Mouse (Mus musculus) E14TG2a.4 (cell line): ENCODE measurements at regions not wholly inside any gene's neighbourhood (a gene's known extent, or its start where the extent isn't known, plus 50 kb on each side); places are given as distances from the start of the nearest gene placed in this dataset.

Experiments used
- H3K27me3 ChIP-seq: 2 replicates; pipeline ENCODE4 v1.6.1; 2014; ENCODE audit warnings: low read length, control low read depth; ENCODE audit not compliant: insufficient read depth
- H3K36me3 ChIP-seq: 2 replicates; pipeline ENCODE4 v1.6.1; 2014; ENCODE audit warnings: low read length, control low read depth; ENCODE audit not compliant: insufficient read depth
- H3K4me1 ChIP-seq: replicated peaks from 2 replicates; pipeline ENCODE4 v1.6.1; 2014; ENCODE audit warnings: low read depth, low read length, control low read depth
- H3K4me3 ChIP-seq: replicated peaks from 2 replicates; pipeline ENCODE4 v1.5.1; 2014; ENCODE audit warnings: mild to moderate bottlenecking, low read length
- H3K9me3 ChIP-seq: 2 replicates; pipeline ENCODE4 v1.6.1; 2014; ENCODE audit warnings: low read length, control low read depth
- CTCF ChIP-seq: conservative IDR thresholded peaks from 2 replicates; pipeline ENCODE4 v1.5.1; 2014; ENCODE audit warnings: low read length
- NANOG ChIP-seq: IDR thresholded peaks from 2 replicates; pipeline ENCODE4 v1.6.1; 2014; ENCODE audit warnings: borderline replicate concordance, low read length, mixed read lengths
- POU5F1 ChIP-seq: IDR thresholded peaks from 2 replicates; pipeline ENCODE4 v1.6.1; 2014; ENCODE audit warnings: low read length, borderline replicate concordance

DNA sequence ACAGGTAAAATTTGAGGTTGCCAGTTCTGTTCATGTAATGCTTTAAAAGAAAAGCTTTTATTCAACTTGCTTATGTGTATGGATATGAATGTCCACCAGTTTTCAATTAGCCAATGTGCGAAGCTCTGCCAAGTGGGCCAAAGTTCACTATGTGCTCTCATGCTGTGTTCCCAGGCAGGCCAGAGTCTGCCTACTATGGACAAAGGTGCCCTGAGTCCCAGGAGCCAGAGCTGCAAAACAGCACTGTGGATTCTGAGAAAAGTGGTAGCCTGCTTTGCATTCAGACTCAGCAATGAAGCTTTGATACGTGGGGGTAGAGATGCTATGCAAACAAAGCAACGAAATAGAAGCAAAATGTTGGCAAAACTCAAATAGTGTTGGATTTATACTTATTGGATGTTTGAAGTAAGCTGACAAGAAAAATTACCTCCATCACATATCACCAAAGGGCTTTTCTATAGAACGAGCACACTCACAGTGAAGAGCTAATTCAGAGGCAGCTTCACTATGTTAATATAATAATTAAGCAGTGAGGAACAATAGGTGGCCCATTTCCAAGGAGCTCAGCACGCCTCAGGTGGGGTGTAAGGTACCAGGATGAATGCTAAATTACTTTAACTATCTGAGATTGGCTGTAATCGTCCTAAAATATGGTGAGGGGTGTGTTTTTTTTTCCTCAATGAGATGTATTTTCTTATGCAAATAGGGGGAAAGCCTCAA lies 318.2 kb upstream of the Zeb2 start:
- H3K9me3 ChIP-seq, result no peaks in the 10 kb centered on the region
- TF ChIP-seq POU5F1 (no peak), CTCF (no peak), NANOG (no peak)
- no peaks in the 10 kb centered on the region for H3K36me3 ChIP-seq
- H3K4me3 ChIP-seq, result no peak overlapping the region
- no peaks in the 10 kb centered on the region for H3K4me1 ChIP-seq
- no peaks in the 10 kb centered on the region for H3K27me3 ChIP-seq

- H3K9me3 ChIP-seq, result no peaks in the 10 kb centered on the region
Measured at GRCm38 (mm10) chr2:45434789-45435188, 317.6 kb upstream of the Zeb2 start.

DNA sequence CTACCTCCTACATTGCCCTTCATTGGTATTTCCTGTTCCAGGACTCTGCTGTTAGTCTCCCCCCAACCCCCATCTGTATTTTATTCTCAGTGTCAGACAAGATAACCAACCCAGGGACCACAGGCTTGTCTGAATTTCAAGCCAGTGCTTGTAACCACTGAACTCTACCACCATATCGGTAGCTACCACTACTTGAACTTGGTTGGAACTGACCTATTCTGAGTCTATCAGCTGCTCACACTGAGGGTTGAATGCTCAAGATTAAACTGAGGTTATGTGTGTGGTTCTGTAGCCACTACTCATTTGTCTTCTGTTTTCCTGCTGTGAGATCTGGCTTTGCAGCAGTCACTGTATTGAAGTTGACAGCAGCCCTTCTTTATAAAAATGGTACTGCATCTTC lies 317.0 kb upstream of the Zeb2 start:
- no peaks in the 10 kb centered on the region for H3K36me3 ChIP-seq
- TF ChIP-seq POU5F1 (no peak), NANOG (no peak), CTCF (no peak)
- no peaks in the 10 kb centered on the region for H3K4me1 ChIP-seq
- no peaks in the 10 kb centered on the region for H3K9me3 ChIP-seq
- no peaks in the 10 kb centered on the region for H3K27me3 ChIP-seq
- H3K4me3 ChIP-seq, result no peak overlapping the region

More at GRCm38 (mm10) chr2:45434789-45435188, 317.6 kb upstream of the Zeb2 start:
- no peaks in the 10 kb centered on the region for H3K36me3 ChIP-seq
- no peaks in the 10 kb centered on the region for H3K4me1 ChIP-seq
- TF ChIP-seq POU5F1 (no peak), NANOG (no peak), CTCF (no peak)
- H3K27me3 ChIP-seq, result no peaks in the 10 kb centered on the region
- H3K4me3 ChIP-seq, result no peak overlapping the region

DNA sequence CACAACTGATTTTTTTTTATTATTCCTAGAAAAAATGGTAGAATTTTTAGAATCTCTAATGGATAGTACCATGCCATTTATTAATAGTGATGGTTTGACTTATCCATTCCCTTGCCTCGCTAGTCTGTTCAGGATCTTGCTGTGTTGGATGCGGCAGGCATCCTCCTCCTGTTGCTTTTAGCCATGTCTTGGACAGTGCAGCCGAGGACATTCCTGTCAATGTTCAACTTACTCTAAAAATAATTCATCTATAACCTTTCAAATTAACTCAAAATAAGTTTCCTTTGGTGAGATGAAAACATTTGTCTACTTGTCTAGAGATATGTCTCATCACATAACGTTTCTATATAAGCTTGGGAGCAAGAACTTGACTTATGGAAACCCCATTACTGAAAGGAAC lies 314.2 kb upstream of the Zeb2 start:
- TF ChIP-seq NANOG, result no peak
- TF ChIP-seq CTCF, result no peak
- TF ChIP-seq POU5F1, result no peak
- Histone ChIP-seq H3K36me3 (no peaks in the 10 kb centered on the region), H3K4me3 (no peak overlapping the region), H3K27me3 (no peaks in the 10 kb centered on the region), H3K4me1 (no peaks in the 10 kb centered on the region), H3K9me3 (no peaks in the 10 kb centered on the region)

GRCm38 (mm10) chr2:45421774-45422173 lies 304.6 kb upstream of the Zeb2 start:
- Histone ChIP-seq H3K4me1 (no peaks in the 10 kb centered on the region), H3K27me3 (no peaks in the 10 kb centered on the region)

DNA sequence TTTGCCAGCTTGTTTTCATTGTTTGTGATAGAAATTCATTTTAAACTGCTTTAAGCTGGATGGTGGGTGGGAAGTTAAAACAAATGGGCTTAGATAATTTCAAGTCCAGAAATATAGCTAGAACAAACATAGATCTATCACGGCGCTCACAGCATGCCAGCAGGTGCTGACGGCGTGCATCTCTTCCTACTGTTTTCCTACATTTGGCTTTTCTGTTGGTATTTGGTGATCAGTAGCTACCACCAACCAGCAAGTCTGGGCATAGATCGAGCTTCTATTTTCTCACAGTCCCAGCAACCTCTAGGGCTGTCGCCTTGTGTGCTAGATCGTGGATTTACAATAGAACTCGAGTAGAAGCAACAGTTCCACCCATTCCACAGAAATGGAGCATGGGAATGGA lies 290.9 kb upstream of the Zeb2 start:
- H3K9me3 ChIP-seq, result no peaks in the 10 kb centered on the region

More at GRCm38 (mm10) chr2:45421774-45422173, 304.6 kb upstream of the Zeb2 start:
- Histone ChIP-seq H3K36me3 (no peaks in the 10 kb centered on the region), H3K9me3 (no peaks in the 10 kb centered on the region), H3K4me3 (no peak overlapping the region)
- TF ChIP-seq CTCF (no peak), NANOG (no peak), POU5F1 (no peak)

DNA sequence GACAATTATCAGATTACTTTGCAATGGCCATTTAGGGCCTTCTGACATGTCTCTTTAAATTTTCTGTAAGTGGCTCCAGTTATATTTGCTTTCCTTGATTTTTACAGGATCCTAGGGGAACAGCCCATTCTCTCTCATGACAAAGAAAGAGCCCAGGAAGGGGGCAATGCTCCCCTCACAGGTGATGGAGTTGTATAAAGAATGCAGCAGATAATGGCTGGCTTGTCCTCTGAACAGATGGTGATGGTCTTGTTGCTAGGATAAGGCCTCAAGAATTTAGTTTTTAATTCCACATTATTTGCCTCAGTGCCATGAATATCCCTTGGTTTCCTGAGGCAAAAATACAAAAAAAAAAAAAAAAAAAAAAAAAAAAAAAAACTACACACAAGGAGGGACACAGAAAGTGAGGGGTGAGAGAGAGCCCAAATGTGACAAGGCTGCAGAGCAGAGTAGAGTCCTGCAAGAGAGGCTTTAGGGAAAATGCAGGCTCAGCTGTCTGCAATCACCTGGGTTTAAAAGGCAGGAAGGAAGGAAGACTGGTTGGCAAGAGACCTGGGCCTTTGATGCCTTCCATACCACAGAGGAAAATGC lies 272.8 kb upstream of the Zeb2 start:
- Histone ChIP-seq H3K9me3 (no peaks in the 10 kb centered on the region), H3K4me3 (no peak overlapping the region), H3K4me1 (no peaks in the 10 kb centered on the region), H3K27me3 (no peaks in the 10 kb centered on the region), H3K36me3 (no peaks in the 10 kb centered on the region)
- TF ChIP-seq POU5F1, result no peak

More for the DNA sequence above, 290.9 kb upstream of the Zeb2 start:
- no peaks in the 10 kb centered on the region for H3K4me1 ChIP-seq
- no peaks in the 10 kb centered on the region for H3K27me3 ChIP-seq
- no peak overlapping the region for H3K4me3 ChIP-seq
- H3K36me3 ChIP-seq, result no peaks in the 10 kb centered on the region
- TF ChIP-seq CTCF (no peak), POU5F1 (no peak), NANOG (no peak)

DNA sequence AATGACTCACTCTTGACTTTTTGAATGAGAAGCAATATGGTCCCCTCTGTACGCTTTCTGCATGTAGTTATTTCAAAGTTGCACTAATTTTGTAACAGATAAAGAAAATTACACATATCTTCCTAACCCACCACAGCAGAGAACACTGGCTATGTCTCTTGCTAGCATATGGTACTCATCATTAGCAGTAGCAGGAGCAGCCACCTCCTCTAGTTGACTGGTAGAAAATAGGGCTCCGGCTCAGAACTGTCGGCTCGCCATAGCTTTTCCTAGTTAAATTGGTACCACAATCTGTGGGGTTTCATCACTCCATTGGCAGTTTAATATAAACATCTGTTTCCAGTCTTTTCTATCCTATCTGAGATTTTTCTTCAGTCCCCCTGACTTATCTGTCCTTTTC lies 254.1 kb upstream of the Zeb2 start:
- Histone ChIP-seq H3K27me3 (no peaks in the 10 kb centered on the region), H3K9me3 (no peaks in the 10 kb centered on the region), H3K36me3 (no peaks in the 10 kb centered on the region), H3K4me3 (no peak overlapping the region), H3K4me1 (no peaks in the 10 kb centered on the region)
- no peak for TF ChIP-seq CTCF
- no peak for TF ChIP-seq POU5F1
- TF ChIP-seq NANOG, result no peak

DNA sequence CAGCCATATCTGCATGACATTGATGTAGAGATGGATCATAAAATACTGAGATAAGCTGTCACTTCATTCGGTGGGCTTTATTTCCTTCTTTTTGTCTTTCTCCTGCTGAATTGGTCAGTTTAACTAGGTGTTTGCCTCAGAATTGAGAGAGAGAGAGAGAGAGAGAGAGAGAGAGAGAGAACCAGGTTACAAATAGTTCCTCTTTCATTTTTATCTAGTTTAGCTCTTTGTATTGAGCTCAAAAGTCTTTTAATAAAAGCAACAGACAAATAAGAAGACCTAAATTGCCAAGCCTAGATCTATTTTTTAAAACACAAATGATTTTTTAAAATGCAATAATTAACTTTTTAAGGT lies 253.4 kb upstream of the Zeb2 start:
- no peaks in the 10 kb centered on the region for H3K9me3 ChIP-seq
- no peaks in the 10 kb centered on the region for H3K27me3 ChIP-seq
- H3K4me1 ChIP-seq, result no peaks in the 10 kb centered on the region
- H3K4me3 ChIP-seq, result no peak overlapping the region
- H3K36me3 ChIP-seq, result no peaks in the 10 kb centered on the region
- TF ChIP-seq NANOG (no peak), POU5F1 (no peak), CTCF (no peak)
